Mouse (Mus musculus): ENCODE data around the gene Tmem192. TPM values are rescaled to one million over a fixed set of nuclear protein-coding genes. Genes with fewer than 3 reads are reported as not detected.
A peak's percentile ranks its signal among the peaks of the same experiment; 100 is the strongest.
"Not testable (repeated sequence)": the region's sequence is repeated elsewhere in the genome, so short reads cannot be mapped to it uniquely, and the experiment has no call there.

The Tmem192 gene
- polyA plus RNA-seq, 1 experiment, result 36.8 TPM

GRCm38 (mm10) chr8:64947698-64948034 is 681 bp downstream of the Tmem192 start:
- H3K4me3 ChIP-seq (ENCODE audit: insufficient read depth, low read length), result peak overlapping the region; percentile 77
- TF ChIP-seq CTCF (IDR thresholded peaks at IDR 0.05; ENCODE audit: extremely low read depth, insufficient read depth, low read length), result no peak
- peaks cover 3% of the 10 kb centered on the region; the same call in 1 of the 2 replicates for H3K4me1 ChIP-seq (ENCODE audit: control insufficient read depth, insufficient read depth, low read length)
- peak overlapping the region; percentile 56; the same call in 1 of the 2 replicates for H3K27ac ChIP-seq (ENCODE audit: insufficient read depth, low read length)

- Histone ChIP-seq H3K4me3 (ENCODE audit: insufficient read depth, low read length) (no peak overlapping the region; the same call in 1 of the 2 replicates), H3K4me1 (ENCODE audit: control insufficient read depth, insufficient read depth, low read length) (0 out of 2 replicates have a peak, but pooled peaks cover 1% of the 10 kb centered on the region), H3K27ac (ENCODE audit: insufficient read depth, low read length) (no peak overlapping the region)
- TF ChIP-seq CTCF (IDR thresholded peaks at IDR 0.05; ENCODE audit: extremely low read depth, insufficient read depth, low read length) (no peak), POLR2A (IDR thresholded peaks at IDR 0.05; ENCODE audit: extremely low read depth, insufficient read depth, low read length) (no peak)
These were observed 1.4 kb downstream of the Tmem192 start for GRCm38 (mm10) chr8:64948371-64948770.

GRCm38 (mm10) chr8:64952101-64952500 is 5.1 kb downstream of the Tmem192 start:
- no peak overlapping the region for H3K27ac ChIP-seq (ENCODE audit: insufficient read depth, low read length)
- no peak for TF ChIP-seq CTCF (IDR thresholded peaks at IDR 0.05; ENCODE audit: extremely low read depth, insufficient read depth, low read length)
- no peak for TF ChIP-seq POLR2A (IDR thresholded peaks at IDR 0.05; ENCODE audit: extremely low read depth, insufficient read depth, low read length)
- no peaks in the 10 kb centered on the region for H3K4me1 ChIP-seq (ENCODE audit: control insufficient read depth, insufficient read depth, low read length)
- H3K4me3 ChIP-seq (ENCODE audit: insufficient read depth, low read length), result no peak overlapping the region

GRCm38 (mm10) chr8:64959025-64959424 is 12.0 kb downstream of the Tmem192 start:
- Histone ChIP-seq H3K4me1 (ENCODE audit: control insufficient read depth, insufficient read depth, low read length) (no peaks in the 10 kb centered on the region), H3K4me3 (ENCODE audit: insufficient read depth, low read length) (no peak overlapping the region), H3K27ac (ENCODE audit: insufficient read depth, low read length) (no peak overlapping the region)
- no peak for TF ChIP-seq CTCF (IDR thresholded peaks at IDR 0.05; ENCODE audit: extremely low read depth, insufficient read depth, low read length)
- TF ChIP-seq POLR2A (IDR thresholded peaks at IDR 0.05; ENCODE audit: extremely low read depth, insufficient read depth, low read length), result no peak

- no peak overlapping the region for H3K27ac ChIP-seq (ENCODE audit: insufficient read depth, low read length)
- no peak for TF ChIP-seq POLR2A (IDR thresholded peaks at IDR 0.05; ENCODE audit: extremely low read depth, insufficient read depth, low read length)
- no peak for TF ChIP-seq CTCF (IDR thresholded peaks at IDR 0.05; ENCODE audit: extremely low read depth, insufficient read depth, low read length)
- H3K4me1 ChIP-seq (ENCODE audit: control insufficient read depth, insufficient read depth, low read length), result no peaks in the 10 kb centered on the region
- H3K4me3 ChIP-seq (ENCODE audit: insufficient read depth, low read length), result no peak overlapping the region
These were observed 15.9 kb downstream of the Tmem192 start for GRCm38 (mm10) chr8:64962836-64963235.

- H3K27ac ChIP-seq (ENCODE audit: insufficient read depth, low read length), result no peak overlapping the region
- no peak overlapping the region for H3K4me3 ChIP-seq (ENCODE audit: insufficient read depth, low read length)
- TF ChIP-seq POLR2A (IDR thresholded peaks at IDR 0.05; ENCODE audit: extremely low read depth, insufficient read depth, low read length), result no peak
- TF ChIP-seq CTCF (IDR thresholded peaks at IDR 0.05; ENCODE audit: extremely low read depth, insufficient read depth, low read length), result no peak
- H3K4me1 ChIP-seq (ENCODE audit: control insufficient read depth, insufficient read depth, low read length), result no peaks in the 10 kb centered on the region
These were observed 36.3 kb downstream of the Tmem192 start for GRCm38 (mm10) chr8:64983150-64983897.

- Histone ChIP-seq H3K27ac (ENCODE audit: insufficient read depth, low read length) (no peak within 1 kb of the TSS), H3K4me3 (ENCODE audit: insufficient read depth, low read length) (no peak within 1 kb of the TSS), H3K4me1 (ENCODE audit: control insufficient read depth, insufficient read depth, low read length) (no peaks in the 10 kb centered on the region)
- TF ChIP-seq CTCF (IDR thresholded peaks at IDR 0.05; ENCODE audit: extremely low read depth, insufficient read depth, low read length) (no peak), POLR2A (IDR thresholded peaks at IDR 0.05; ENCODE audit: extremely low read depth, insufficient read depth, low read length) (no peak)
These were observed 40.7 kb downstream of the Tmem192 start, which contains the start of gene Trim75 for GRCm38 (mm10) chr8:64987731-64988130. Trim75 (minus strand) TSS chr8:64987831.

GRCm38 (mm10) chr8:64998806-64999365 is 51.9 kb downstream of the Tmem192 start:
- TF ChIP-seq POLR2A (IDR thresholded peaks at IDR 0.05; ENCODE audit: extremely low read depth, insufficient read depth, low read length) (no peak), CTCF (IDR thresholded peaks at IDR 0.05; ENCODE audit: extremely low read depth, insufficient read depth, low read length) (no peak)
- no peak overlapping the region for H3K4me3 ChIP-seq (ENCODE audit: insufficient read depth, low read length)

GRCm38 (mm10) chr8:65007616-65008015 is 60.6 kb downstream of the Tmem192 start:
- H3K27ac ChIP-seq (ENCODE audit: insufficient read depth, low read length); H3K4me3 ChIP-seq (ENCODE audit: insufficient read depth, low read length); H3K4me1 ChIP-seq (ENCODE audit: control insufficient read depth, insufficient read depth, low read length): not testable (repeated sequence)

More at GRCm38 (mm10) chr8:64998806-64999365, 51.9 kb downstream of the Tmem192 start:
- Histone ChIP-seq H3K27ac (ENCODE audit: insufficient read depth, low read length) (no peak overlapping the region), H3K4me1 (ENCODE audit: control insufficient read depth, insufficient read depth, low read length) (no peaks in the 10 kb centered on the region)

- TF ChIP-seq CTCF (IDR thresholded peaks at IDR 0.05; ENCODE audit: extremely low read depth, insufficient read depth, low read length), result no peak
- no peak for TF ChIP-seq POLR2A (IDR thresholded peaks at IDR 0.05; ENCODE audit: extremely low read depth, insufficient read depth, low read length)
- no peaks in the 10 kb centered on the region for H3K4me1 ChIP-seq (ENCODE audit: control insufficient read depth, insufficient read depth, low read length)
- H3K4me3 ChIP-seq (ENCODE audit: insufficient read depth, low read length), result no peak within 1 kb of the TSS
These were observed 71.4 kb downstream of the Tmem192 start, which contains the start of the genes Trim61 and Trim60 for GRCm38 (mm10) chr8:65018423-65018822. Trim61 (minus strand) TSS chr8:65018523. Trim60 (minus strand) TSS chr8:65018584.

More at GRCm38 (mm10) chr8:65018423-65018822, 71.4 kb downstream of the Tmem192 start, which contains the start of the genes Trim61 and Trim60:
- no peak within 1 kb of the TSS for H3K27ac ChIP-seq (ENCODE audit: insufficient read depth, low read length)

Other genes starting within 250 kb of the Tmem192 start
- 126 and 150 TPM in 2 replicates for gene Msmo1, start 213.4 kb upstream of the Tmem192 start, polyA plus RNA-seq (2012; rRNA removed)
- 133 and 138 TPM in 2 replicates for gene Klhl2, start 97.2 kb upstream of the Tmem192 start, polyA plus RNA-seq (2012; rRNA removed)
- not detected in 2 replicates for gene Trim75, start 40.6 kb downstream of the Tmem192 start, polyA plus RNA-seq (2012; rRNA removed)
- gene Trim61, start 71.3 kb downstream of the Tmem192 start, polyA plus RNA-seq (2012; rRNA removed), result 0.13 TPM in 1 of 2 replicates, not detected in the other
- not detected in 2 replicates for gene Trim60, start 71.4 kb downstream of the Tmem192 start, polyA plus RNA-seq (2012; rRNA removed)
- not detected in 2 replicates for gene Apela, start 90.2 kb downstream of the Tmem192 start, polyA plus RNA-seq (2012; rRNA removed)
- gene Gm10663, start 127.8 kb downstream of the Tmem192 start, polyA plus RNA-seq (2012; rRNA removed), result not detected in 2 replicates
- not detected in 2 replicates for gene BC030870, start 182.4 kb downstream of the Tmem192 start, polyA plus RNA-seq (2012; rRNA removed)

Measured in cortical plate, adult 2 months (tissue).